In the genomic region with DNA sequence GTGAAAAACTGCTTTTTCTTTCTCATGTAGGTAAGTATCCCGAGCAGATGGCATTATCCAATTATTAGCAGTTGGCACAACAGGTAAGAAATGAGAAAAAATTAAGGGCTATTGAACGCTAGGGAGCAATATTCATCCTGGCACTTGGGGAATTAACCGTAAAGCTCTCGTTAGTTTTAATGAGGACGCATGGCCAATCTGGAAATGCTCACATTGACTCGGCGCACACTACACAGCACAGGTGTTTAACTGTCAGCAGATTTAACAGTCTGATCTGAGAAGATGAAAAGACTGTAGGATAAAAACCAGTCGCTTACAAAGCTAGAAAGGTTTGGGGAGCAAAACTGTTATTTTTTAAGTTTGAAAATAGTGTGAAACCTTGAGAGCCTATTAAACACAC, we compare ENCODE assay signal across 18 mouse cellular contexts.
"Had no signal": no experiment of that assay in that cellular context is flagged by ENCODE, and none has a peak within 500 bp of the region (broad histone marks: within the 10 kb centered on the region; RNA-seq: fewer than 3 reads in every experiment).

No protein-coding gene starts in this region.

- ATAC-seq: liver, postnatal 0 days had no signal

- H3K9me3 ChIP-seq: limb, embryonic 12.5 days; liver, embryonic 13.5 days; lung, embryonic 15.5 days; neural tube, embryonic 13.5 days had no signal

- H3K9ac ChIP-seq: limb, embryonic 12.5 days; liver, embryonic 13.5 days; liver, postnatal 0 days; lung, embryonic 15.5 days; neural tube, embryonic 13.5 days had no signal

- H3K36me3 ChIP-seq: limb, embryonic 12.5 days; liver, embryonic 13.5 days; lung, embryonic 15.5 days; neural tube, embryonic 13.5 days had no signal

- DNase-seq: kidney, adult 9 months; kidney, postnatal 36 days; layer of hippocampus, adult 9-11 months; layer of hippocampus, postnatal 36 days; liver; liver, embryonic 13.5 days; liver, postnatal 0 days; lung, postnatal 14 days; right cerebral cortex, adult 18-20 months; right cerebral cortex, postnatal 25 days; thymus, postnatal 36 days had no signal

- H3K4me1 ChIP-seq: limb, embryonic 12.5 days; liver, embryonic 13.5 days; lung, embryonic 15.5 days; megakaryocyte, embryonic 14.5 days; neural tube, embryonic 13.5 days had no signal

- H3K4me3 ChIP-seq: limb, embryonic 12.5 days; liver, embryonic 13.5 days; lung, embryonic 15.5 days; megakaryocyte, embryonic 14.5 days; neural tube, embryonic 13.5 days had no signal

- H3K4me2 ChIP-seq: limb, embryonic 12.5 days; liver, embryonic 13.5 days; lung, embryonic 15.5 days; midbrain, embryonic 11.5 days; neural tube, embryonic 13.5 days had no signal

- H3K27ac ChIP-seq: kidney, postnatal 0 days; limb, embryonic 12.5 days; liver, embryonic 13.5 days; lung, embryonic 15.5 days; macrophage; neural tube, embryonic 13.5 days had no signal

- H3K27me3 ChIP-seq: limb, embryonic 12.5 days; liver, embryonic 13.5 days; lung, embryonic 15.5 days; megakaryocyte, embryonic 14.5 days; neural tube, embryonic 13.5 days had no signal
